Mouse (Mus musculus) ES-E14 (cell line): ENCODE results near the gene Srgap2.
"Not testable (repeated sequence)": the region's sequence is repeated elsewhere in the genome, so short reads cannot be mapped to it uniquely, and the experiment has no call there.

Source experiments
- CHD2 ChIP-seq: IDR thresholded peaks from 2 replicates; pipeline ENCODE4 v1.6.1; 2014; ENCODE audit warnings: mild to moderate bottlenecking, low read depth, low read length, inconsistent platforms
- HCFC1 ChIP-seq: IDR thresholded peaks from 2 replicates; pipeline ENCODE4 v1.6.1; 2012; ENCODE audit warnings: low read length, inconsistent platforms, borderline replicate concordance; ENCODE audit not compliant: insufficient read depth

DNA sequence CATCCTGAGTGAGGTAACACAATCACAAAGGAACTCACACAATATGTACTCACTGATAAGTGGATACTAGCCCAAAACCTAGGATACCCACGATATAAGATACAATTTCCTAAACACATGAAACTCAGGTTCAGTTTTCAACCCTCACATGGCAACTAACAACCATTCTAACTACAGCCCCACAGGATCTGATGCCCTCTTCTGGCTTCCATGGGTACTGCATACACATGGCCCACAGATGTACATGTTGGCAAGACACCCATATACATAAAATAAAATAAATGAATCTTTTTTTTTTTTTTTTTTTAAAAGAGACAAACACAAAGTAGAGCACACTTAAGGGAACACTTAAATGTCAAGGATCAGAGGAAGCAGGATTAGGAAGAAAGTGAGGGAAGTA lies 198.1 kb downstream of the Srgap2 start:
- TF ChIP-seq CHD2, HCFC1: not testable (repeated sequence)
